Mouse (Mus musculus): ENCODE measurements around the gene Elof1. TPM values are rescaled to one million over a fixed set of nuclear protein-coding genes. Genes with fewer than 3 reads are reported as not detected.
A peak's percentile ranks its signal among the peaks of the same experiment; 100 is the strongest.

The Elof1 gene
- polyA plus RNA-seq, 1 experiment from 2014 or later = 190 TPM

DNA sequence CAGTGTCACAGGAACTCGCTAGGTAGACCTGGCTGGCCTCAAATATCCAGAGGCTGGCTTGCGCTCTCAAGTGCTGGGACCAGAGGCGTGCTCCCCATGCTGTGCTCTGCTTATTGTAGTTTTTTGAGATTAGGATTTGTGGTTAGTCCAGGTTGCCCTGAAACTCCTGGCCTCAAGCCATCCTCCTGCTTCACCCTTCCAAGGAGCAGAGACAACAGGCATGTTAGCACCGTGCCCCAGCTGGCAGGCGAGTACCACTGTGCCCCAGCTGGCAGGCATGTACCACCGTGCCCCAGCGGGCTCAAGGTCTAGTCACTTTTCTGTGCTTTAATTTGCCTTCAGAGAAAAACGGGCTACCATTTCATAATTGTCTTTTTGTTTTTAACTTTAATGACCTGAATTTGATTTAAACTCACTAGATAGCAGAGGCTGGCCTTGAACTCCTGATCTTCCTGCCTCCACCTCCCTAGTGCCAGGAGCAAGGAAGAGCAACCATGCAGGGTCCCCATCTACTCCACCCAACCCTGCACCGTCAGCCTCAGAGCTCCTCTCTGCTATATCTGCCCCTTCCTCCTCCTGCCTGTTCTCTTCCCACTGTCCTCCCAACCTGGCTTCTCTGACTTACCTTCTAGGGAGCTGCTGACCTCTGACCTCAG, 18.1 kb upstream of the Elof1 start:
- Histone ChIP-seq H3K36me3 (no peaks in the 10 kb centered on the region), H3K4me2 (replicated peaks) (no peak overlapping the region), H3K4me1 (replicated peaks) (peaks cover 20% of the 10 kb centered on the region), H3K27ac (no peak overlapping the region), H3K9me3 (no peaks in the 10 kb centered on the region), H3K9ac (replicated peaks) (no peak overlapping the region), H3K4me3 (replicated peaks) (no peak overlapping the region), H3K27me3 (peaks cover 35% of the 10 kb centered on the region)
- ATAC-seq = no peak
- 78% methylated on average over 9 of the region's 9 CpGs for WGBS

DNA sequence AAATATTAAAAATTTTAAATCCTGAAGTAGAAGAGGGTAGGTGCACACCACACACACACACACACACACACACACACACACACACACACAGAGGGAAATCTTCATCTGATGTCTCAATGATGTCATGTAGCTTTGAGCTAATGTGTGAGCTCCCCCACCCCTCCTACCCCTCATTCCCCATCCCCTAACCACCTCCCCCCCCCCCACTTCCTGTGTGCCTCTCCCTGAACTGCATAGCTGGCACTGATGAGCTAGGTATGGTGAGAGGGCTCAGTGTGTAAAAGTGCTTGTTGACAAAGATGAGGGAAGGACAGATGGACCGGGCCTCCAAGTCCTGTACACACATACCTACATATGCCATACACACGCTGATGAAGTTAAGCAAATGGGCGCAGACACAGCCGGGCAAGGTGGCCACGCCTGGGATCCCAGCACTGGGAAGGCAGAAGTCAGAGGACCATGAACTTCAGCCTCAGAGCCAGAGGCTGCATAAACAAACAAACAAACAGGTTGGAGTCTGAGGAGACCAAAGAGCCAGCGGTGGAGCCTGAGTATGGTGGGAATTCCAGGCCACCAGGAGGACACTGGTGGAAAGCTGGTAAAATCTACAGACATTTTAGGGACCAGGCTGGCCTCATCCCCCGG, 17.4 kb upstream of the Elof1 start:
- H3K4me1 ChIP-seq (replicated peaks) = peaks cover 20% of the 10 kb centered on the region
- H3K4me2 ChIP-seq (replicated peaks) = no peak overlapping the region
- 90% methylated on average over 7 of the region's 7 CpGs for WGBS
- H3K27ac ChIP-seq = no peak overlapping the region
- no peak for ATAC-seq
- no peak overlapping the region for H3K4me3 ChIP-seq (replicated peaks)
- no peak overlapping the region for H3K9ac ChIP-seq (replicated peaks)
- no peaks in the 10 kb centered on the region for H3K9me3 ChIP-seq
- H3K27me3 ChIP-seq = peaks cover 40% of the 10 kb centered on the region
- H3K36me3 ChIP-seq = no peaks in the 10 kb centered on the region

DNA sequence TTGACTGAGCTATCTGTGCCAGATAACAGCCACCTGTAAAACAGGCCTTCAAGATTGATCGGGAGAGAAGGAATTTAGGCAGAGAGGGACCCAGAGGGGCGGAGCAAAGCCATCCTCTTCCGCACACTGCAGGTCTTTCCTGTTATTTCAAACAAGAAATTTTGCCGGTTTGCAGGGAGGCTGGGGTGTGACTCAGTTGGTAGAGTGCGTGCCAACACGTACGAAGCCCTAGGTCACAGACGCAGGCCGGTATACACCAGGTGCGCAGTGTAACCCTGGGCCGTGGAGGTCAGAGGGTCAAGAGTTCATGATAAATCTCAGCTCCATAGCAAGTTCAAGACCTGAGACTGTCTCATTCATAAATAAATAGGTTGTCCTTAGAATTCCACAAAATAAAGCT, 15.2 kb upstream of the Elof1 start:
- Histone ChIP-seq H3K27ac (no peak overlapping the region), H3K4me2 (replicated peaks) (peak overlapping the region; percentile 34), H3K9me3 (no peaks in the 10 kb centered on the region), H3K27me3 (peaks cover 40% of the 10 kb centered on the region), H3K36me3 (no peaks in the 10 kb centered on the region), H3K9ac (replicated peaks) (no peak overlapping the region), H3K4me3 (replicated peaks) (no peak overlapping the region), H3K4me1 (replicated peaks) (peaks cover 16% of the 10 kb centered on the region)
- ATAC-seq = no peak
- 60% methylated on average over 11 of the region's 11 CpGs for WGBS

DNA sequence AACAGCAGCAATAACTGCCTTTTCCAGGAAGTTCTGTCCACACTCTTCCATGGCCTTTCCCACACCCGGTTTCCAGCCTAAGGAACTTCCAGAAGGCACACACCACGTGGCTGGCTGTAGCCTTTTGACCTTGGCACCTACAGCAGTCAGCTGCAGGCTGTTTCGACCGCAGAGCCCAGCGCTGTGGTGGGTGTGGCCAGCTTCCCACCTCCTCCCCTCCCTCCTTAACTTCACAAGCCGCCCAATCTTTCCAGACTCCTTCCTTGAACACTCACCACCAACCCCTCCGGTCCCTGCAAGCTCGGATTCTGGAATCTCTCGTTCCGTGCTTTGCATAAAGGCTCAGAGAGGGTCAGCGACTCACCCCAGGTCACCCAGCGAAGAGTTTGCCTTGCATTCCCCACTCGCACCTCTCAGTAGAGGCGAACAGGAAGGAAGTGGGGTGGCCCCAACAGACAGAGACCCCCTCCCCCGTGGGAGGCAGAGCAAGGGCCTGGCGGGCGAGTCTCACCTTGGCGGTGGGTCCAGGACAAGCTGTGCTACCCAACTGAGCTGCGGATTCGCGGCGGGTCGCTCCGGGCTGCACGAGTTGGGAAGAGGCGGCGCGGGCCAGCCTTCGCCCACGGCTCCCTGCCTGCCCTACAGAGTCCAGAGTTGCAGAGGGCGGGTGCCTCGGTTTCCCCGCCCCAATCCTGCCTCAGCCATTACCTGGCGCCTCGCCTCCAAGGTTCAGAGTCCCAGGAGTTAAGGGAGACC, 14.4 kb upstream of the Elof1 start:
- WGBS = 2% methylated on average over 35 of the region's 35 CpGs
- H3K4me2 ChIP-seq (replicated peaks) = peak overlapping the region; percentile 34
- H3K4me1 ChIP-seq (replicated peaks) = peaks cover 10% of the 10 kb centered on the region; the same call in 1 of the 2 replicates
- H3K27ac ChIP-seq = no peak overlapping the region
- H3K9me3 ChIP-seq = no peaks in the 10 kb centered on the region
- H3K27me3 ChIP-seq = peaks cover 35% of the 10 kb centered on the region
- H3K4me3 ChIP-seq (replicated peaks) = 0 out of 2 replicates have a peak overlapping the region, but pooled peaks have one; percentile 2
- no peaks in the 10 kb centered on the region for H3K36me3 ChIP-seq
- H3K9ac ChIP-seq (replicated peaks) = no peak overlapping the region
- ATAC-seq = no peak

DNA sequence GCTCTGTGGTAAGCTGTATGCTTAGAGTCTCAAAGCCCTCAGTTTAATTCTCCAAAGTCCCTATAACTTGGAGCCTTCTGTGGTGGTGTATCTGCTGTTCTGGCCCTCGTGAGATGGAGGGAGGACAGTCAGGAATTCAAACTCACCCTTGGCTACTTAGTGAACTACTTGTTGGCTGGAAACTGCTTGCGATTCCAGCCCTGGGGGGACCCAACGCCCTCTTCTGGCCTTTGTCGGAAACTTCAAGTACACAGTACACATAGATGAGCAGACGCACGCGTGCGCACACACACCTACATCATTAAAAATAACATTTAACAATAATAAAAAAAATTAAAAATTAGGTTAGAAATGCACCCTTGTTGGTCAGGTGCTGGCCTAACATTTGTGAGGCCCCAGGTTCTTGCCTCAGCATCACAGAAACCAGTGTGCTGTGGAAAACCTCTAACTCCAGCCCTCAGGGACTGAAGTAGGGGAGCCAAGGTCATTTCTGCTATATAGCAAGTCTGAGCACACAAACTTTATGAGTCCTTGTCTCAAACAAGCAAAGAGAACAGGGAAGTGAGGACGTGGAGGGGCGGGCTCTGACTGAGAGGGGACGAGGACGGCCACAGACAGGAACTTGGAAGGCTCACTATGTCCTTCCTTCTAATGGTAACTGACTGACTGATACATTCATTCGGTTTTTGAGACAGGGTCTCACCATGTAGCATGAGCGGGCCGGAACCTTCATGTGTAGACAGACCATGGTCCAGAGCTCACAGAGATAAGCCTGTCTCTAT, 8.5 kb upstream of the Elof1 start:
- H3K9ac ChIP-seq (replicated peaks) = no peak overlapping the region
- no peak for ATAC-seq
- H3K4me1 ChIP-seq (replicated peaks) = no peaks in the 10 kb centered on the region
- no peak overlapping the region for H3K4me2 ChIP-seq (replicated peaks)
- H3K27me3 ChIP-seq = peaks cover 8% of the 10 kb centered on the region
- H3K36me3 ChIP-seq = no peaks in the 10 kb centered on the region
- 86% methylated on average over 15 of the region's 15 CpGs for WGBS
- H3K4me3 ChIP-seq (replicated peaks) = no peak overlapping the region
- no peaks in the 10 kb centered on the region for H3K9me3 ChIP-seq
- H3K27ac ChIP-seq = no peak overlapping the region

DNA sequence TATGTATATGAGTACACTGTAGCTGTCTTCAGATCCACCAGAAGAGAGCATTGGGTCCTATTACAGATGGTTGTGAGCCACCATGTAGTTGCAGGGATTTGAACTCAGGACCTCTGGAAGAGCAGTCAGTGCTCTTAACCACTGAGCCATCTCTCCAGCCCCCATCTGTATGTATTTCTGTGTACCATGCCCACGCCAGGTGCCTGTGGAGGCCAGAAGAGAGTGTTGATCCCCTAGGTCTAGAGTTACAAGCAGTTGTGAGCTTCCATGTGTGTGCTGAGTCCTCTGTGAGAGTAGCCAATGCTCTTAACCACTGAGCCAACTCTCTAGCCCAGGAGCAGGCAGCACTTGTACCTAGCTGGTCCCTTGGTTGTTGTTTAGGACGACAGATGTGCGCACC, 7.2 kb upstream of the Elof1 start:
- Histone ChIP-seq H3K4me1 (replicated peaks) (no peaks in the 10 kb centered on the region), H3K4me2 (replicated peaks) (no peak overlapping the region), H3K27me3 (peaks cover 3% of the 10 kb centered on the region; the same call in 1 of the 2 replicates), H3K9ac (replicated peaks) (no peak overlapping the region), H3K9me3 (no peaks in the 10 kb centered on the region), H3K36me3 (no peaks in the 10 kb centered on the region), H3K4me3 (replicated peaks) (no peak overlapping the region), H3K27ac (no peak overlapping the region)
- ATAC-seq = no peak
- 85% methylated on average over 3 of the region's 3 CpGs for WGBS

DNA sequence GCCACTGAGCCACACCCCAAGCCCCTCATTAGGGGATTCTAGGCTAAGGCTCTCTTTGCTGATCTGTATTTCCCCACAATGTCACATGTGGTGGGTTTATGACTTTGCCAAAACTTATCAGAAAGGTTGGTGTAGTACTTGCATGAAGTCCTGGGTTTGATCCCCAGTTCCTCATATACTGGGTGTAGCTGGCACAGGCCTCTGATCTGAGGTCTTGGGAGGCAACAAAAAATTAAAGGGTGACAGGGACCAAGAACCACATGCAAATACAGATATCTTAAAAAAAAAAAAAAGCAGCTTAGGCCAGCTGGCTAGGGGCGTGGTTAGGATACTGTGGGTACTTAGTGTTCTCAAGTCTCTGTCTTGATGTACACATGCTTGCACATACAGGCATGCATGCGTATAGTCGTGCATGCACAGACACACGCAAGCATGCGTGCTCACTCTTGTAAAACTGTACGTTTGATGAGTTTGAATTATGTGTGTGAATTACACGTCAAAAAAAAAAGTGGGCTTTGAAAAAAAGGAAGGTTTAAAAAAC, 6.2 kb upstream of the Elof1 start:
- no peaks in the 10 kb centered on the region; the same call in 1 of the 2 replicates for H3K4me1 ChIP-seq (replicated peaks)
- no peak overlapping the region for H3K4me3 ChIP-seq (replicated peaks)
- H3K36me3 ChIP-seq = no peaks in the 10 kb centered on the region
- H3K9me3 ChIP-seq = no peaks in the 10 kb centered on the region
- H3K27ac ChIP-seq = no peak overlapping the region
- peaks cover 6% of the 10 kb centered on the region; the same call in 1 of the 2 replicates for H3K27me3 ChIP-seq
- ATAC-seq = no peak
- H3K4me2 ChIP-seq (replicated peaks) = no peak overlapping the region
- H3K9ac ChIP-seq (replicated peaks) = no peak overlapping the region
- 89% methylated on average over 7 of the region's 7 CpGs for WGBS

DNA sequence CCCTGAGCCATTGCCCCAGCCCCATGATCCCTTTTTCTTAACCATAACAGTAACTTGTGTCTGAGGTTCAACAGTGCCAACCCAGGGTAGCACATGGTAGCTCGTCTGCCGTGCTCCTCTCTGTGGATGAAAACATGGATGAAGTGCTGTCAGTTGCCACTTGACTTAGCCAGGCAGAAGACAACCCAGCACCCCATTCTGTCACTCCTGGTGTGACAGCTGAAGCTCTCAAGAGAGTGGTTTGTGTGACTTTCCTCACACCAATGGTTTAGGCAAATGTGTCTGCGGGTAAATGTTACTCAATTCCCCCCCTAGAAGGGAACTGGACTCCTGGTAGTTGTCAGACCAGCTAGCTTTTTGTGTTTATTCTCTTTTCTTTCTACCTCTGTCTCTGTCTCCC, 5.0 kb upstream of the Elof1 start:
- WGBS = 84% methylated on average over 3 of the region's 3 CpGs
- Histone ChIP-seq H3K4me3 (replicated peaks) (no peak overlapping the region), H3K9me3 (no peaks in the 10 kb centered on the region), H3K9ac (replicated peaks) (no peak overlapping the region), H3K36me3 (no peaks in the 10 kb centered on the region), H3K4me1 (replicated peaks) (peaks cover 9% of the 10 kb centered on the region), H3K4me2 (replicated peaks) (no peak overlapping the region), H3K27ac (no peak overlapping the region), H3K27me3 (peaks cover 6% of the 10 kb centered on the region; the same call in 1 of the 2 replicates)
- ATAC-seq = no peak

DNA sequence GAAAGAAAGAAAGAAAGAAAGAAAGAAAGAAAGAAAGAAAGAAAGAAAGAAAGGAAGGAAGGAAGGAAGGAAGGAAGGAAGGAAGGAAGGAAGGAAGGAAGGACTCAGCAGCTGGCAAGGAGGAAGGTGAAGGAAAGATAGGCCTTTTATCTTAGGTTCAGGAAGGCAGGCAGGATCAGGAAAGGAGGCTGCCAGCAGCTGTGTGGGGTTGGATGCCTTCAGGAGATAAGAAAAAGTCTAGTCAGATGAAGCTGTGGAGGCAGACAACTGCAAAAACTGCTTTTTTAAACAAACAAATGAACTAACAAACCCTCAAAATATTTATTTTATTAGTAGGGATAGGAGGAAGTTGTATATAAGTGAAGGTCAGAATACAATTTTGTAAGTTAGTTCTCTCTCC, 4.6 kb upstream of the Elof1 start:
- H3K4me1 ChIP-seq (replicated peaks) = peaks cover 9% of the 10 kb centered on the region
- no peaks in the 10 kb centered on the region for H3K36me3 ChIP-seq
- no peaks in the 10 kb centered on the region for H3K9me3 ChIP-seq
- H3K4me3 ChIP-seq (replicated peaks) = no peak overlapping the region
- H3K27ac ChIP-seq = no peak overlapping the region
- no peak overlapping the region for H3K9ac ChIP-seq (replicated peaks)
- H3K4me2 ChIP-seq (replicated peaks) = no peak overlapping the region
- no peak for ATAC-seq
- peaks cover 6% of the 10 kb centered on the region; the same call in 1 of the 2 replicates for H3K27me3 ChIP-seq

DNA sequence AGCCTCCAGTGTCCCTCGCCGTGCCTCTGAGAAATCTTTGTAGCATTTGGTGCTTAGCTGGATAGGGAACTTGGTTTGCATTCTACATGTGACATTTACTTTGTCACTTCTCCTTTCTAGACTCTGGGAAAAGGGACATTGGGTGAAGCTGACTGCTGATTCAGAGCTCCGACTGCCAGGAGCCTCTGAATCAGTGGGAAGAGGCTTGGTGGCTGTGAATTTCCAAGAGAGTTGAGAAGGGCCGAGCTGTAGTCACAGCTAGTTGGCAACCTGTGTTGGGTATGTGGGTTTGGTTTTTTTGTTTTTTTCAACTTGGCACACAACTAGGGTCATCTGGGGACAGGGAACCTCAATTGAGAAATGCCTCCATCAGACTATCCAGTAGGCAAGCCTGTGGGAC, 2.6 kb upstream of the Elof1 start:
- H3K27me3 ChIP-seq = peaks cover 6% of the 10 kb centered on the region; the same call in 1 of the 2 replicates
- no peak overlapping the region for H3K9ac ChIP-seq (replicated peaks)
- H3K27ac ChIP-seq = no peak overlapping the region
- WGBS = 92% methylated on average over 4 of the region's 4 CpGs
- H3K36me3 ChIP-seq = no peaks in the 10 kb centered on the region
- peaks cover 25% of the 10 kb centered on the region for H3K4me1 ChIP-seq (replicated peaks)
- H3K4me3 ChIP-seq (replicated peaks) = no peak overlapping the region
- ATAC-seq = no peak
- H3K9me3 ChIP-seq = no peaks in the 10 kb centered on the region
- no peak overlapping the region for H3K4me2 ChIP-seq (replicated peaks)

DNA sequence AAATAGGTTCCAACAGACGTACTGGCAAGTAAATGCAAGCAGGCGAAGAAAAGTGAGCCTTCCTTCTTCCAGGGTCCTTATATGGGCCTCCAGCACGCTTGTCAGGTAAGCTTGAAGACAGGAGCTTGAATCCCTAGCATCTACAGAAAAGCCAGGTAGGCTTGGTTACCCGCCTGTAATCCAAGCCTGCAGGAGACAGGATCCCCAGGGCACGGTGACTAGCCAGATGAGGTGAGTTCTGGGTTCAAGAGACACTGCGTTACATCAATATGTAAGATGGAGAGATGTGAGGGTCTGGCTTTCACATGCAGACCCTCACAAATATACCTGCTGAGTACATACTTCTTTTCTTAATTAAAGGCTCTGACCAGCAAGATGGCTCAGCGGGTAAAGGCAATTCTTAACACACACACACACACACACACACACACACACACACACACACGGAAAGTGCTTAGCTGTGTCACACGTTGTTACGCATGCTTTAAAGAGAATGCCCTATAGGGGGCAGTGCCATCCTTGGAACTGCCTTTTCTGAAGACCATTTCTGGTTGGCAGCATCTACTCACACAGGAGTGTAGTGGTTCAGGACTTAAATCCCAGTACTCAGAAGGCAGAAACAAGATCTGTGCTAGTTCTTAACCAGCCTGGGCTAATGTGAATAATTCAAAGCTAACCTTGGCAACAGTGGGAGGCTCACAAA, 933 bp upstream of the Elof1 start:
- peaks cover 6% of the 10 kb centered on the region; the same call in 1 of the 2 replicates for H3K27me3 ChIP-seq
- H3K27ac ChIP-seq = no peak overlapping the region
- peaks cover 11% of the 10 kb centered on the region for H3K36me3 ChIP-seq
- peaks cover 25% of the 10 kb centered on the region for H3K4me1 ChIP-seq (replicated peaks)
- WGBS = 54% methylated on average over 10 of the region's 10 CpGs
- H3K9ac ChIP-seq (replicated peaks) = peak overlapping the region; percentile 70
- H3K9me3 ChIP-seq = no peaks in the 10 kb centered on the region
- H3K4me3 ChIP-seq (replicated peaks) = peak overlapping the region; percentile 88
- no peak for ATAC-seq
- H3K4me2 ChIP-seq (replicated peaks) = peak overlapping the region; percentile 89

All from midbrain, embryonic 13.5 days (tissue).